Mouse (Mus musculus) MEL (cell line): ENCODE measurements at regions not wholly inside any gene's neighbourhood (a gene's known extent, or its start where the extent isn't known, plus 50 kb on each side); places are given as distances from the start of the nearest gene placed in this dataset.

Source experiments
- DNase-seq: peaks from one replicate; pipeline ENCODE4 v3.0.0; 2011; ENCODE audit warnings: low read depth, low spot score
- H3K27ac ChIP-seq: 2 replicates; pipeline ENCODE4 v1.5.1; 2012; ENCODE audit warnings: low read depth, mild to moderate bottlenecking, control low read depth, low read length, moderate library complexity; ENCODE audit not compliant: control insufficient read depth
- H3K27me3 ChIP-seq, 2 experiments: fragments of 150-350 bp in 1 of 2; sonication (generic) in 1 of 2; 2 replicates each; pipeline ENCODE4 v1.6.1; 2012; ENCODE audit warnings: low read length in 2 of 2, mild to moderate bottlenecking in 2 of 2, improper control_type of control experiment in 1 of 2, moderate library complexity in 1 of 2; ENCODE audit not compliant: insufficient read depth in 2 of 2, control insufficient read depth in 1 of 2
- H3K36me3 ChIP-seq, 2 experiments: 2 replicates each; pipeline ENCODE4 v1.6.1; 2012 to 2014; ENCODE audit warnings: low read length in 2 of 2, improper control_type of control experiment in 1 of 2, inconsistent platforms in 1 of 2, mild to moderate bottlenecking in 1 of 2; ENCODE audit not compliant: insufficient read depth in 2 of 2, control insufficient read depth in 1 of 2
- H3K4me1 ChIP-seq, 2 experiments: fragments of 150-350 bp in 1 of 2; sonication (generic) in 1 of 2; 2 replicates each; pipeline ENCODE4 v1.6.1; 2012; ENCODE audit warnings: low read length in 2 of 2, improper control_type of control experiment in 1 of 2, mild to moderate bottlenecking in 1 of 2; ENCODE audit not compliant: insufficient read depth in 2 of 2, control insufficient read depth in 1 of 2
- H3K4me3 ChIP-seq, 2 experiments: fragments of 150-350 bp in 1 of 2; sonication (generic) in 1 of 2; 2 replicates each; pipeline ENCODE4 v1.5.1; 2012; ENCODE audit warnings: low read depth in 2 of 2, low read length in 2 of 2, mild to moderate bottlenecking in 2 of 2, moderate library complexity in 2 of 2, control low read depth in 1 of 2, improper control_type of control experiment in 1 of 2; ENCODE audit not compliant: control insufficient read depth in 1 of 2, insufficient read depth in 1 of 2
- H3K79me2 ChIP-seq: 2 replicates; pipeline ENCODE4 v1.6.1; 2012; ENCODE audit warnings: mild to moderate bottlenecking, low read length, moderate library complexity; ENCODE audit not compliant: control insufficient read depth, poor library complexity, insufficient read depth
- H3K9ac ChIP-seq: 2 replicates; pipeline ENCODE4 v1.6.1; 2012; ENCODE audit warnings: low read depth, mild to moderate bottlenecking, control low read depth, low read length, moderate library complexity; ENCODE audit not compliant: control insufficient read depth, poor library complexity, severe bottlenecking
- H3K9me3 ChIP-seq: fragments of 150-350 bp; sonication (generic); replicated peaks from 2 replicates; pipeline ENCODE4 v1.6.1; 2012; ENCODE audit warnings: mild to moderate bottlenecking, low read length, improper control_type of control experiment, moderate library complexity; ENCODE audit not compliant: insufficient read depth
- CHD2 ChIP-seq: IDR thresholded peaks from 2 replicates; pipeline ENCODE4 v1.6.1; 2011; ENCODE audit warnings: low read length, improper control_type of control experiment
- CTCF ChIP-seq, 3 experiments: IDR thresholded peaks in 2 of 3; conservative IDR thresholded peaks in 1 of 3; 2 replicates each; pipeline ENCODE4 v1.5.1; 2011 to 2012; ENCODE audit warnings: low read length in 3 of 3, low read depth in 2 of 3, mild to moderate bottlenecking in 2 of 3, improper control_type of control experiment in 1 of 3, inconsistent platforms in 1 of 3, mixed read lengths in 1 of 3, moderate library complexity in 1 of 3; ENCODE audit not compliant: control insufficient read depth in 1 of 3, insufficient read depth in 1 of 3, poor library complexity in 1 of 3, severe bottlenecking in 1 of 3
- ETS1 ChIP-seq: IDR thresholded peaks from 2 replicates; pipeline ENCODE4 v1.6.1; 2012; ENCODE audit warnings: low read depth, mild to moderate bottlenecking, inconsistent platforms, low read length, improper control_type of control experiment, moderate library complexity
- GATA1 ChIP-seq: IDR thresholded peaks from 2 replicates; pipeline ENCODE4 v1.6.1; 2011; ENCODE audit warnings: low read depth, low read length, improper control_type of control experiment
- MAX ChIP-seq: IDR thresholded peaks from 2 replicates; pipeline ENCODE4 v1.6.1; 2011; ENCODE audit warnings: low read length, improper control_type of control experiment
- MEF2A ChIP-seq: IDR thresholded peaks from 2 replicates; pipeline ENCODE4 v1.6.1; 2014; ENCODE audit warnings: low read depth, mild to moderate bottlenecking, inconsistent platforms, low read length, improper control_type of control experiment; ENCODE audit not compliant: poor library complexity, insufficient replicate concordance, severe bottlenecking; ENCODE audit errors: extremely low read depth
- MYB ChIP-seq: IDR thresholded peaks from 2 replicates; pipeline ENCODE4 v1.6.1; 2011; ENCODE audit warnings: mild to moderate bottlenecking, low read depth, low read length, improper control_type of control experiment
- NRF1 ChIP-seq: IDR thresholded peaks from 2 replicates; pipeline ENCODE4 v1.6.1; 2014; ENCODE audit warnings: low read depth, mild to moderate bottlenecking, inconsistent platforms, low read length, improper control_type of control experiment, moderate library complexity; ENCODE audit not compliant: poor library complexity, insufficient read depth, severe bottlenecking
- POLR2A ChIP-seq, 2 experiments: IDR thresholded peaks; 2 replicates each; pipeline ENCODE4 v1.6.1; 2011 to 2012; ENCODE audit warnings: low read length in 2 of 2, mild to moderate bottlenecking in 2 of 2, control low read depth in 1 of 2, improper control_type of control experiment in 1 of 2, low read depth in 1 of 2, moderate library complexity in 1 of 2; ENCODE audit not compliant: control insufficient read depth in 1 of 2, insufficient read depth in 1 of 2, poor library complexity in 1 of 2
- POLR2AphosphoS2 ChIP-seq: IDR thresholded peaks from 2 replicates; pipeline ENCODE4 v1.6.1; 2011; ENCODE audit warnings: low read length, improper control_type of control experiment
- POLR2AphosphoS5 ChIP-seq: IDR thresholded peaks from 2 replicates; pipeline ENCODE4 v1.6.1; 2012; ENCODE audit warnings: low read depth, borderline replicate concordance, mild to moderate bottlenecking, inconsistent platforms, low read length, moderate library complexity, mixed read lengths
- RAD21 ChIP-seq: IDR thresholded peaks from 2 replicates; pipeline ENCODE4 v1.6.1; 2011; ENCODE audit warnings: mild to moderate bottlenecking, low read depth, low read length, improper control_type of control experiment
- SMC3 ChIP-seq: IDR thresholded peaks from 2 replicates; pipeline ENCODE4 v1.6.1; 2011; ENCODE audit warnings: low read depth, low read length, improper control_type of control experiment
- UBTF ChIP-seq: IDR thresholded peaks from 2 replicates; pipeline ENCODE4 v1.6.1; 2012; ENCODE audit warnings: low read depth, mild to moderate bottlenecking, inconsistent platforms, low read length, improper control_type of control experiment, moderate library complexity, borderline replicate concordance; ENCODE audit not compliant: insufficient read depth

DNA sequence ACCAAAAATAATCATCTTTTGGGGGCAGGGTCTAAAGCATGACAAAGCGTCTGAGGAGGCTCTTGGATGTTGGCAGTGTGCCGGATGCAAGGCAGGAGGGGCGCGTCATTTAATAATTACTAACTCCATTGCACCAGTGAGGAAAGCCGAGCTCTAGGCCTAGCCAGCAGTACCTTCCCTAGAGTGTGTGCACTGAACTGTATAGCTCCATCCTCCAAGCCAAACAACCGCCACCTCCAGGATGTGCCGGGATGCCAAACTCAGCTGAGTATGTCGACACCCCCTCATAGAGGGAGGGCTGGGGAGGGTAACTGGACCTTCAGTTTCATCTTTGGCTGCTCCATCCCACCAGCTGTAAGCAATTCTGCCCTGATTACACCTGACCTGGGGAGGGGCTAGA, 171.9 kb downstream of the Katnal1 start:
- no peaks in the 10 kb centered on the region for H3K9me3 ChIP-seq
- TF ChIP-seq MAX (no peak), MEF2A (no peak), CHD2 (no peak), NRF1 (no peak), UBTF (no peak), POLR2AphosphoS2 (no peak), GATA1 (no peak), POLR2AphosphoS5 (no peak), MYB (no peak)
- TF ChIP-seq, all 39 proteins: peak for 0

DNA sequence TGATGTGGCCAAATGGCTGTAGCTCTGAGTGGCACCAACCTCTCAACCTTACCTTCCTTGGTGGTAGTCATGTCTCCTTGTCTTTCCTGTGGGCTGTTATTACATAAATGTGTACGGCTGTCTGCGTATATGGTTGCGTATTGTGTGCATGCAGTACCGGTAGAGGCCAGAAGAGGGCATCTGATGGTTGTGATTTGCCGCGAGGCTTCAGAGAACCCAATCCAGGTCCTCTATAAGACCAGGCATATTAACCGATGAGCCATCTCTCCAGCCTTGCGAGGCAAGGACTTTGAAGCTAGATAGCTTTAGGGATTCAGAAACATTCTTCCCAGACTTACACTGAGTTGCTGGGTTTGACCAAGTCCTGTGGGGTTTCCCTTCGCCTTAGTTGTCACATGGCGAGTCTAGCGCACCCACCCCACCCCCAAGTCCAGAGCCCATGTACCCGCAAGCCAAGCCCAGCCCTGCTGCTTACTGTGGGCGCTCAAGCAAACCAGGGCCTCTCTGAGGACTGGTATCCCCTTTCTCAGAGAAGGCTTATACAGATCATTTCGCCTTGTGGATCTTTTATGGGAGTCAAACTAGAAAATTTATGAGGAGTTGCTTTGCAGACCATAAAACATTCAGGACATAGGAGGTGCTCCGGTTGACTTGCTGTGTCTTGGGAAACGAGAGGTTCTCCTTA, 172.7 kb downstream of the Katnal1 start:
- no peaks in the 10 kb centered on the region for H3K4me1 ChIP-seq
- H3K4me3 ChIP-seq, result no peak overlapping the region
- no peak overlapping the region for H3K9ac ChIP-seq
- peak; percentile 49 for DNase-seq
- H3K9me3 ChIP-seq, result no peaks in the 10 kb centered on the region
- TF ChIP-seq CHD2 (no peak), SMC3 (peak; percentile 51), RAD21 (peak; percentile 46), CTCF (IDR thresholded peaks at IDR 0.05 in 2 of 3, conservative IDR thresholded peaks at IDR 0.05 in 1 of 3; ENCODE audit: control insufficient read depth in 1 of 3, insufficient read depth in 1 of 3, low read depth in 2 of 3, low read length in 3 of 3, poor library complexity in 1 of 3, severe bottlenecking in 1 of 3) (peak; percentile 55 to 83 (median 69))
- no peaks in the 10 kb centered on the region for H3K36me3 ChIP-seq
- H3K27ac ChIP-seq, result no peak overlapping the region
- H3K27me3 ChIP-seq, result no peaks in the 10 kb centered on the region; a peak in 1 of 4 replicates
- H3K79me2 ChIP-seq, result no peaks in the 10 kb centered on the region

More for the DNA sequence above, 171.9 kb downstream of the Katnal1 start:
- DNase-seq, result no peak
- no peaks in the 10 kb centered on the region for H3K79me2 ChIP-seq
- no peaks in the 10 kb centered on the region; a peak in 1 of 4 replicates for H3K27me3 ChIP-seq
- no peak overlapping the region for H3K9ac ChIP-seq
- H3K4me1 ChIP-seq, result no peaks in the 10 kb centered on the region
- H3K27ac ChIP-seq, result no peak overlapping the region
- no peak overlapping the region for H3K4me3 ChIP-seq
- no peaks in the 10 kb centered on the region for H3K36me3 ChIP-seq

DNA sequence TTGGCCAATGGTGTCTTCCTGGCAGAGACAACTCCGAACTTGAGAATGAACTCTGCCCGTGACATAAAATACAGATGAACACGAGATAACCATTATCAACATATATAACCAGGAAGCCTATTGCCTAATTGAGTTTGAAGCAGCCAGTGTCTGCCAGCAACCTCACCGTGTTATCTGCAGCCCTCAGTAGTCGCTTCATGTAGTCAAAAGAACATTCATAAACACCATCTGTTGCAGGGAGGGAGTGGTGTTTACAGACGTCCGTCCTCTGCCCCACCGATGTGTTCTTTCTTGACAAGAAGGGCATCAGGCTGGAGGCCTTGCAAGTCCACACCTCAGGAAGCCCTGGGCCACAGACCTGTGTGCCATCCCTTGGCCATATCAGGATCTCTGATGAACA, 173.3 kb downstream of the Katnal1 start:
- Histone ChIP-seq H3K79me2 (no peaks in the 10 kb centered on the region), H3K4me1 (no peaks in the 10 kb centered on the region), H3K4me3 (no peak overlapping the region), H3K27ac (no peak overlapping the region), H3K27me3 (no peaks in the 10 kb centered on the region; a peak in 1 of 4 replicates), H3K9ac (no peak overlapping the region), H3K36me3 (no peaks in the 10 kb centered on the region), H3K9me3 (no peaks in the 10 kb centered on the region)
- TF ChIP-seq ETS1 (0 out of 2 replicates have a peak, but pooled peaks have one; percentile 7), POLR2A (IDR thresholded peaks at IDR 0.05; ENCODE audit: control insufficient read depth in 1 of 2, insufficient read depth in 1 of 2, low read depth in 1 of 2, low read length in 2 of 2, poor library complexity in 1 of 2) (no peak)
- peak; percentile 14 for DNase-seq
